Mouse (Mus musculus) spleen, adult 2 months (tissue): ENCODE results near the gene Ccdc28b.

Source experiments
- CTCF ChIP-seq: fragments of 200-500 bp; IDR thresholded peaks from 2 replicates; pipeline ENCODE4 v1.5.1; 2011; ENCODE audit warnings: mild to moderate bottlenecking, inconsistent platforms; ENCODE audit not compliant: insufficient read depth, insufficient read length, insufficient replicate concordance; ENCODE audit errors: extremely low read depth
- POLR2A ChIP-seq: fragments of 200-500 bp; IDR thresholded peaks from 2 replicates; pipeline ENCODE4 v1.6.1; 2011; ENCODE audit warnings: low read depth, low read length, inconsistent platforms

- TF ChIP-seq CTCF (no peak), POLR2A (no peak)
Observed at GRCm38 (mm10) chr4:129640101-129640637, 16.4 kb upstream of the Ccdc28b start.
